Mouse (Mus musculus) liver, embryonic 14.5 days (tissue): ENCODE measurements around the gene Pole3.

Experiments
- CTCF ChIP-seq: IDR thresholded peaks from 2 replicates; pipeline ENCODE4 v1.5.1; 2016; ENCODE audit warnings: antibody characterized with exemption, low read depth, control low read depth
- EP300 ChIP-seq: IDR thresholded peaks from 2 replicates; pipeline ENCODE4 v1.6.1; 2016; ENCODE audit warnings: antibody characterized with exemption, low read depth

DNA sequence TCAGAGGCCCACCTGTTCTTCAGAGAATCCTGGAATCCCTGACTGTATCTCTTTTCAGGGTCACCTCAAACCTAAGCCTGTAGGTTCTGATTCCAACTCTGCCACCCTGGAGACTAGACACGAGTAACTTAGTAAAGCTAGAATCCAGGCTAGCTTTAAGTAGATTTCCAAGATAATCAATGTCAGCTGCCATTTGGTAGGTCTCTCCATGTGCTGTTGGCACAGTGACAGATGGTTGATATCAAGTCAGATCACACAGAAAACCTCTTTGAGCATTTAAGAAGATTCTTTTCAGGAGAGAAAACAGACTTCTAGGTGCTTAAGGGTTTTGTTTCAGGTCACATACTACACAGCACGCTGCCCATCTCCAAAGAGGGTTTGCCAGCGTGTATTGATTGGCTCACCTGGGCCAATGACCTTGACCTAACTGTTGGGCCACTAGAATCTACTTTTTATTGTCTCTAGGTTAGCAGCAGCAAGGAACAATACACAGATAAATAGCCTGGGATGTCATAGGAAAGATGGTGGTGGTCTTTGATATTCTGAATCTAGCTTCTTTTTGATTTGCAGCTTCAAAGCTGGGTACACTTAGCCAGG, 21.4 kb downstream of the Pole3 start, which contains the start of gene Hdhd3:
- no peak for TF ChIP-seq CTCF
- TF ChIP-seq EP300, result no peak
